Mouse (Mus musculus) mouse embryonic stem cell (cell line): ENCODE measurements around the gene Ap3m1.
"Not testable (repeated sequence)": the region's sequence is repeated elsewhere in the genome, so short reads cannot be mapped to it uniquely, and the experiment has no call there.

ENCODE experiments used
- in situ Hi-C, 2 experiments: fragments of 300-500 bp; cut with MboI; formaldehyde crosslinking; loops; 1 replicate in 1 of 2; 3 replicates in 1 of 2; pipeline ENCODE4 v1.14.3; 2019 to 2020; ENCODE audit warnings: low sequenced_read_pairs in 2 of 2, low pct_unique_long_range_greater_than_20kb in 1 of 2, mixed read lengths in 1 of 2; ENCODE audit not compliant: unreplicated experiment in 1 of 2

The Ap3m1 gene

GRCm38 (mm10) chr14:21052112-21052780 is at the start of gene Ap3m1, which contains the start of gene Adk:
Ap3m1 (minus strand) TSS chr14:21052508.
Adk (plus strand) TSS chr14:21052574.
- in situ Hi-C loops: no loop called here

- in situ Hi-C loops: no loop called here
These were observed 49.3 kb upstream of the Ap3m1 start for GRCm38 (mm10) chr14:21101562-21101961.

- in situ Hi-C loops: no loop called here
These were observed 48.6 kb upstream of the Ap3m1 start for GRCm38 (mm10) chr14:21100876-21101275.

- in situ Hi-C loops: no loop called here
These were observed 47.1 kb upstream of the Ap3m1 start for GRCm38 (mm10) chr14:21099371-21099770.

- in situ Hi-C loops: no loop called here
These were observed 44.4 kb upstream of the Ap3m1 start for GRCm38 (mm10) chr14:21096689-21097088.

GRCm38 (mm10) chr14:21096279-21096678 is 44.0 kb upstream of the Ap3m1 start:
- in situ Hi-C loops: no loop called here

- in situ Hi-C loops: not testable (repeated sequence)
These were observed 41.9 kb upstream of the Ap3m1 start for GRCm38 (mm10) chr14:21094161-21094560.

GRCm38 (mm10) chr14:21090930-21091486 is 38.7 kb upstream of the Ap3m1 start:
- in situ Hi-C loops: no loop called here

GRCm38 (mm10) chr14:21090400-21090799 is 38.1 kb upstream of the Ap3m1 start:
- in situ Hi-C loops: no loop called here

GRCm38 (mm10) chr14:21088731-21089130 is 36.4 kb upstream of the Ap3m1 start:
- in situ Hi-C loops: no loop called here

- in situ Hi-C loops: no loop called here
These were observed 35.2 kb upstream of the Ap3m1 start for GRCm38 (mm10) chr14:21087390-21088060.

- in situ Hi-C loops: no loop called here
These were observed 34.6 kb upstream of the Ap3m1 start for GRCm38 (mm10) chr14:21086827-21087351.

GRCm38 (mm10) chr14:21086106-21086505 is 33.8 kb upstream of the Ap3m1 start:
- in situ Hi-C loops: no loop called here

- in situ Hi-C loops: no loop called here
These were observed 33.4 kb upstream of the Ap3m1 start for GRCm38 (mm10) chr14:21085666-21086065.

- in situ Hi-C loops: no loop called here
These were observed 30.5 kb upstream of the Ap3m1 start for GRCm38 (mm10) chr14:21082823-21083222.

- in situ Hi-C loops: no loop called here
These were observed 26.2 kb upstream of the Ap3m1 start for GRCm38 (mm10) chr14:21078511-21078910.

- in situ Hi-C loops: no loop called here
These were observed 25.6 kb upstream of the Ap3m1 start for GRCm38 (mm10) chr14:21077939-21078338.

GRCm38 (mm10) chr14:21076501-21077194 is 24.3 kb upstream of the Ap3m1 start:
- in situ Hi-C loops: no loop called here
